Mouse (Mus musculus) brain, embryonic 14.5 days (tissue): ENCODE results near the gene Cdsn. TPM values are rescaled to one million over a fixed set of nuclear protein-coding genes. Genes with fewer than 3 reads are reported as not detected.
"Not testable (repeated sequence)": the region's sequence is repeated elsewhere in the genome, so short reads cannot be mapped to it uniquely, and the experiment has no call there.

Source experiments
- DNase-seq: peaks from one replicate; pipeline ENCODE4 v3.0.0-alpha.2; 2011; ENCODE audit warnings: low read depth
- CTCF ChIP-seq: fragments of 200-500 bp; IDR thresholded peaks from 2 replicates; pipeline ENCODE4 v1.5.1; 2012; ENCODE audit warnings: inconsistent platforms, mild to moderate bottlenecking, moderate library complexity, borderline replicate concordance; ENCODE audit not compliant: insufficient read depth, insufficient read length; ENCODE audit errors: extremely low read depth
- POLR2A ChIP-seq: fragments of 200-500 bp; IDR thresholded peaks from 2 replicates; pipeline ENCODE4 v1.6.1; 2012; ENCODE audit warnings: mild to moderate bottlenecking, inconsistent platforms, borderline replicate concordance; ENCODE audit not compliant: poor library complexity, insufficient read depth, insufficient read length, severe bottlenecking; ENCODE audit errors: extremely low read depth
- polyA plus RNA-seq: library from polyadenylated mRNA; depleted of rRNA; stranded (reverse); fragments of >200 nt; gene quantifications from 2 replicates; pipeline ENCODE4 v1.2.3, GENCODE M21; 2012; rRNA removed

Gene Cdsn
- 0.06 and 0.18 TPM in 2 replicates for polyA plus RNA-seq

DNA sequence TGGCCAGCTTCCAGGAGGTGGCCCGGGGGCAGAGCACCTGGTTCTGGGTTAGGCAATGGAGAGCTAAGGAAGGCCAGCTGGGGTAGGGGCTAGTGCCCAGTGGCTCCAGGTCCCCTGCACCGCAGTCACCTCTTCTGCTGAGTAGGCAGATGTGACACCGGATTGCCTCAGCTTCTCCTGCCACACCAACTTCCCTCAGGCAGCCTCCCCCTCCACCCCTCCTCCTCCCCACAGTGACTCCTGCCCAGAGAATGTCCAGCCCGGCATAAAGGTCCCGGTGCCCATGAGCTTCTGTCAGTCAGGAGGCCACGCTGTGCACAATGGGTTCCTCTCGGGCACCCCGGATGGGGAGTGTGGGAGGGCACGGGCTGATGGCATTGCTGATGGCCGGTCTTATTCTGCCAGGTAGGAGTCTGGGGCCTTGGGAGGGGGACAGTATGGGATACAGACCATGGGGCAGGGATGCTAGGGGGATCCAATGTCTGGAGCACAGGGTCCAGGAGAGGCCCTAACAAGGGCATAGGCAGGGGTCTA is at the start of gene Cdsn:
TSS of gene Cdsn (plus strand) at position 248 of the 534 bp plus-strand sequence.
- no peak for DNase-seq
- TF ChIP-seq POLR2A (no peak), CTCF (no peak)

DNA sequence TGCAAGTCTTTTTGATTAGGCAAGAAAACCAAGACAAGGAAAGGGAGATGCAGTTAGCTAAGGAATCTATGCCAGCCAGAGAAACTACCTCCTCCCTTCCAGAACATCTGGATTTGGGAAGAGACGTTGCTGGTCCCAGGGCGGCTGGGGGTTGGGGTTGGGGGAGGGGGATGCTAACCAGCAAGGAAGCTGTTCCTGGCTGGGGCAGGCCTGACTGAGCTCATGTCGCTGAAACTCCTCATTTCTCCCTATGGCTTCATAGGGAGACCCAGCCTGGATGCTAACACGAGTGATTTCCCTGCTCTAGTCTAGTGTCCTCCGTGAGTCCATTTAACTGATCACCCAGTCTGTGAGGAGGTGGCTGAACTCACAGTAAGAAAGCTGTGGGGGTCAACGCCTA is 49.7 kb upstream of the Cdsn start:
- no peak for DNase-seq
- TF ChIP-seq POLR2A (no peak), CTCF (no peak)

DNA sequence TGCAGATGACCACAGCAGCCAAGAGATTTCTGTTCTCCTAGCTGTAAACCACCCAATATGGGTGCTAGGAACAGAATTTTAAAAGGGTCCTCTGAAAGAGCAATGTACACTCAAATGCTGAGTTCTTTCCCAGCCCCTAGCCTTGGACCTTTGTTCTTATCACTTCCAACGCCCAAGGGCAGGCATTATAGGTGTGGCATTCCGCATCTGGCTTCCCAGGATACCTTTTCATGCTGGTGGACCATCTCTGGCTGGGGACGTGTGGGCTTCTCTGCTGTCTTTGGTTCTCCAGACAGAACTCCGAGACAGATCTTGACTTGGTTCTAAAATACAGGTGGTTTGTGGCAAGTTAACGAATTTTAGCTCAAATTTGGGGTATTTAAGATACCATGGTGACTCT is 49.2 kb upstream of the Cdsn start:
- no peak for DNase-seq
- TF ChIP-seq POLR2A (no peak), CTCF (no peak)

DNA sequence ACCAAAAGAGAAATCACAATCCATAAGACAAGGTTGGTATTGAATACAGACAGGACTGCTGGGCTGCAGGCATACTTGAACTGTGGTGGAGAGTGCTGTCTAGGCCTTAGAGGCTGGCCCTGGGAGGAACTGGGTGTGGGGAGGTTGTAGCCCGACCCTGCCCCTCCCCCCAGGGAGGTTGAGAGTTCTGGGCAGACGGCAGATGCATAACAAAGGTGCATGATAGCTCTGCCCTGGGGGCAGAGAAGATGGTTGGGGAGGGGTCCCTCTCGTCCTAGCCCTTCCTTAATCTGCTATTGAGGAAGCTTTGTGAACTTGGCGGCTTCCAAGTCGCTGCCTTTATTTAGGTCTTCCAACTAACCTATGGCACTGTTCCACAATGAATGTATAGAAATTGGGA is 48.1 kb upstream of the Cdsn start:
- DNase-seq, result no peak
- TF ChIP-seq CTCF, result no peak
- no peak for TF ChIP-seq POLR2A

DNA sequence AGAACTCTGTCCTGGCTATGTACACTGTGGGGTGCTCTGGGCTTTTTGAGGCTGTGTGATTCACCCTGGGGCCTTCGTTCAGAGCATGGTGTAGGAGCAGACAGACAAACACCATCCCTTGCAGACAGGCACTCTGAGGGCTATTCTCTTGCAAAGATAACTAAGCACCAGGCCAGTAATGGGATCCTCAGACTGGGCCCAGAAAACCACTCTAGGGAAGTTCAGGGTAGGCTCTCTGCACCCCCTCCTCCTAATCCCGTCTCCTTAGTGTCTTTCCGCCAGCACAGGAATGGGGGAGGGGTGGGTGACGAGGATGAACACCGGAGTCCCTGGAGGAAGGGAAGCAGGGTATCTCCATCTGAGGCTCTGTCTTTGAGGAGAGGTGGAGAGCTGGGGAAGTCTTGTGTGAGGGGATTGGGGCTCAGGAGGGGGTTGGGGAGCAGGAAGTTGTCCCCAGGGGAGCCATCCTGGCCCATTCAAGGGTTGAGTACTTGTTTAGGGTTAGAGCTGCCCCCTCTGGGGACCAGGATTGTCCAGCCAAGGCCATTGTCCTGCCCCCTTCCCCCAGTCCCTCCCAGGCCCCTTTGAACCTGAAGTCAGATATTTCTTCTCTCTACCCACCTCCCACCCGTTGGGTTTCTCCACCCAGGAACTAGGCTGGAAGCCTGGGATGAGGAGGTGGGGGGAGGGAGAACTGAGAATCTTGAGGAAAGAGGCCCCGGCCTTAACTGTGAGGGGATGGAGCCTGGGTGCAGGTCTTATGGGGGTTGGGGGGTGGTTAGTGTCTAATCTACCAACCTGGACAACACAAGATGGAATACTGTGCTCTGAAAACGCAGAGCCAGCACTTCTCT is 47.1 kb upstream of the Cdsn start:
- TF ChIP-seq CTCF (no peak), POLR2A (no peak)
- DNase-seq, result no peak

DNA sequence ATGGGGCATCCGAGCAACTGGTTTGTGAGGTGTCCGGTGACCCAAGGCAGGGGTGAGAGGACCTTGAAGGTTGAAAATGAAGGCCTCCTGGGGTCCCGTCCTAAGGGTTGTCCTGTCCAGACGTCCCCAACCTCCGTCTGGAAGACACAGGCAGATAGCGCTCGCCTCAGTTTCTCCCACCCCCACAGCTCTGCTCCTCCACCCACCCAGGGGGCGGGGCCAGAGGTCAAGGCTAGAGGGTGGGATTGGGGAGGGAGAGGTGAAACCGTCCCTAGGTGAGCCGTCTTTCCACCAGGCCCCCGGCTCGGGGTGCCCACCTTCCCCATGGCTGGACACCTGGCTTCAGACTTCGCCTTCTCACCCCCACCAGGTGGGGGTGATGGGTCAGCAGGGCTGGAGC is 46.2 kb upstream of the Cdsn start, which contains the start of gene Pou5f1:
TSS of gene Pou5f1 (plus strand) at position 243 of the 400 bp plus-strand sequence.
- TF ChIP-seq POLR2A (no peak), CTCF (no peak)
- no peak for DNase-seq

DNA sequence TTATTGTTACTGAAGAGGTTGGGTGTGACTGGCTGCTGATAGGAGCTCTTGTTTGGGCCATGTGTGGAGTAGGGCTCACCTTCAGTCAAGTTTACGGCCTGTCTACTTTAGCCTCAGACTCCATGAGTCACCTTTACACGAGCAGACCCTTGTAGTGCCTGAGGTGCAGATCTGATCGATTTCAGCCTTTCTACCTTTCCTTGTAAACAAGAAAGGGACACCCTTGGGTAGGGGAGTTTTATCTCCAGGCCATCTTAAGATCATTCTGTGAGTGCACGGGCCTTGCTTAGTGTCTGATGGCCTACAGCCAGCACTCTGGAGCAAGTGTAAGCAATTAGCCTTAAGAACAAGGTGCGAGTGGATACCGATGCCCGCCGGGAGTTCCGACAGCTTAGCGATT is 45.0 kb upstream of the Cdsn start:
- no peak for DNase-seq
- TF ChIP-seq CTCF, result no peak
- TF ChIP-seq POLR2A, result no peak

DNA sequence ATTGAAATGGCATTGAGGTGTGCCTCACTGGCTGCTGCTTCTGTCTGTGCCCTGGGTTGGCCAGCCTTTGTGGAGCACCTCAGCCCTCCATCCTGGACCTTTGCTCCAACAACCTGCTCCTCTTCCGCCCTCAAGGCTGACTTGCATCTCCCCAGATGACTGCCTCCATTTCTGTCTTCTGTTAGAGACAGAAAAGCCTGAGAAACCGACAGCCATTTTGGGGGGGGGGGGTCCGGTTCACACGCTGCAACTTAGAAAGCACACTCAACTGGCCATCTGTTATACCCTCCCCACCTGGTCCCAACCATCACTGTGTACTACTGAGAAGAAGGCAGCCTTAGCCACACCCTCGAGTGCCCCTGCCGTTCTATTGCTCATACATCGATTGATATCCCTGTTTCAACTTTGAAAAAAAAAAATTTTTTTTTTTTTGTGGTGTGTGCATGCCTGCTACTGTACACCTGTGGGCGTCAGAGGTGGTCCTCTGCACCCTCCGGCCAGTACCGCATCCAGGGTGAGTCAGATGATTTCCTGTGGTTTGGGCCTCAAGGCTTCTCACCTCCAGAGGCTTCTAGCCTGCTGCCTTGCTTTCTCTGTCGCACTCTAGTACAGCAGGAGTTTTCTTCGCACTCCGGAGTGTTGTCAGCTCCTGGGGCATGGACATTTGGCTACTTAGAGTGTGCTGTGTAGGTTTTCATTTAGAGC is 44.2 kb upstream of the Cdsn start:
- TF ChIP-seq POLR2A, result no peak
- TF ChIP-seq CTCF, result no peak
- DNase-seq, result no peak

DNA sequence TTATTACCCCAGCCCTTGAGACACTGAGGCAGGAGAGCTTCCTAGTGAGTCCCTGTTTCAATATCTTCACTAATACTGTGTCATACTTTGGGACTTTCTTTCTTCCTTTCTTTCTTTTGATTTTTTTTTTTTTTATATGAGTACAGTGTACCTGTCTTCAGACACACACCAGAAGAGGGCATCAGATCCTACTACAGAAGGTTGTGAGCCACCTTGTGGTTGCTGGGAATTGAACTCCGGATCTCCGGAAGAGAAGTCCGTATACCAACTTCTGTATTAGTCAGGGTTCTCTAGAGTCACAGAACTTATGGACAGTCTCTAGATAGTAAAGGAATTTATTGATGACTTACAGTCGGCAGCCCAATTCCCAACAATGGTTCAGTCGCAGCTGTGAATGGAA is 43.6 kb upstream of the Cdsn start:
- not testable (repeated sequence) for DNase-seq

DNA sequence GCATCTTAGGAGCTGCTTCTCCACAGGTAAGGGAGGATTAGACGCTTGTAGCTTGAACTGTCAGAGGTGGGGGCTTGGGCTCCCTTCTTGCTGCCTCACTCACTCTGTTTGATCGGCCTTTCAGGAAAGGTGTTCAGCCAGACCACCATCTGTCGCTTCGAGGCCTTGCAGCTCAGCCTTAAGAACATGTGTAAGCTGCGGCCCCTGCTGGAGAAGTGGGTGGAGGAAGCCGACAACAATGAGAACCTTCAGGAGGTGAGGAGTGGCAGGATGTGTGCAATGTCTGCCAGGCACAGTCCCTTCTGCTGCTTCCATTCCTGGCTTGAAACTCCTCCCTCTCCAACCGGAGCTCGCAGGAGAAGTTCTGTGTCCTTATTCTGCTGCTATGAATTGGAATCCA is 42.6 kb upstream of the Cdsn start:
- TF ChIP-seq POLR2A (no peak), CTCF (peak; percentile 50; the same call in 1 of the 2 replicates)
- DNase-seq, result peak; percentile 76

- no peak for TF ChIP-seq POLR2A
- peak; percentile 53; the same call in 1 of the 2 replicates for TF ChIP-seq CTCF
- peak; percentile 40 for DNase-seq
Observed at GRCm38 (mm10) chr17:35512916-35513626, 38.9 kb upstream of the Cdsn start.

- TF ChIP-seq POLR2A (no peak), CTCF (peak; percentile 73)
- peak; percentile 61 for DNase-seq
Observed at GRCm38 (mm10) chr17:35513886-35514285, 38.0 kb upstream of the Cdsn start.

DNA sequence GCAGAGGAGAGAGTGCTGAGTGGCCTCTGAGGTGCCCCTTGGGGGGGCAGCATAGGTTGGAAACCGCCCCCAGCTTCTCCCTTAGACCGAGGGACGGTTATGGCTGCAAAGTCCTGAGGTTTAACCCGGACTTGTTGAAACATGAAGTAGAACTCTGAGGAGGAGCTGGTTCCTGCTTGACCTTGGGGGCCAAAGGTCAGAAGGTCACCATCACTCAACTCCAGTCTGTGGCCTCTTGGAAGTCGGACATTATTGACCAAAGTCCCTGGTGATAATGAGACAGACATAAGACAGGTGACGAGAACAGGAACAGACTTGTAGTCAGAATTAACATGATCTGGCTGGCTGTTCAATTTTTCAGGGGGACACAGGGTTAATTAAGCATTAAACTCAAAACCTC is 37.2 kb upstream of the Cdsn start:
- no peak for TF ChIP-seq POLR2A
- no peak for TF ChIP-seq CTCF

More for the DNA sequence above, 37.2 kb upstream of the Cdsn start:
- DNase-seq, result no peak
